Mouse (Mus musculus) spleen, postnatal 14 days (tissue): ENCODE measurements at regions not wholly inside any gene's neighbourhood (a gene's known extent, or its start where the extent isn't known, plus 50 kb on each side); places are given as distances from the start of the nearest gene placed in this dataset.

Experiments used
- DNase-seq, 2 experiments: peaks; one replicate each; pipeline ENCODE4 v3.0.0; 2021 to 2022; ENCODE audit warnings: low spot score in 2 of 2

- no peak for DNase-seq
Measured at GRCm38 (mm10) chr5:27963765-27964164, 107.4 kb upstream of the Insig1 start.

- peak in 1 of 2 experiments; percentile 50 for DNase-seq
Measured at GRCm38 (mm10) chr5:27995186-27995585, 76.0 kb upstream of the Insig1 start.

GRCm38 (mm10) chr5:27997751-27998150 lies 73.4 kb upstream of the Insig1 start:
- DNase-seq = no peak

GRCm38 (mm10) chr5:28002922-28003321 lies 68.2 kb upstream of the Insig1 start:
- DNase-seq = no peak

- DNase-seq = no peak
Measured at GRCm38 (mm10) chr5:28003756-28004486, 67.2 kb upstream of the Insig1 start.

- no peak for DNase-seq
Measured at GRCm38 (mm10) chr5:28004487-28004827, 66.7 kb upstream of the Insig1 start.

- DNase-seq = no peak
Measured at GRCm38 (mm10) chr5:28009386-28009785, 61.8 kb upstream of the Insig1 start.

- DNase-seq = no peak
Measured at GRCm38 (mm10) chr5:28009871-28010270, 61.3 kb upstream of the Insig1 start.

- DNase-seq = no peak
Measured at GRCm38 (mm10) chr5:28010529-28010928, 60.6 kb upstream of the Insig1 start.

GRCm38 (mm10) chr5:28012496-28012895 lies 58.7 kb upstream of the Insig1 start:
- DNase-seq = no peak

- DNase-seq = no peak
Measured at GRCm38 (mm10) chr5:28013619-28014273, 57.4 kb upstream of the Insig1 start.

- no peak for DNase-seq
Measured at GRCm38 (mm10) chr5:28019864-28020263, 51.3 kb upstream of the Insig1 start.
